ENCODE assay signal across 8 mouse cellular contexts in the genomic region with DNA sequence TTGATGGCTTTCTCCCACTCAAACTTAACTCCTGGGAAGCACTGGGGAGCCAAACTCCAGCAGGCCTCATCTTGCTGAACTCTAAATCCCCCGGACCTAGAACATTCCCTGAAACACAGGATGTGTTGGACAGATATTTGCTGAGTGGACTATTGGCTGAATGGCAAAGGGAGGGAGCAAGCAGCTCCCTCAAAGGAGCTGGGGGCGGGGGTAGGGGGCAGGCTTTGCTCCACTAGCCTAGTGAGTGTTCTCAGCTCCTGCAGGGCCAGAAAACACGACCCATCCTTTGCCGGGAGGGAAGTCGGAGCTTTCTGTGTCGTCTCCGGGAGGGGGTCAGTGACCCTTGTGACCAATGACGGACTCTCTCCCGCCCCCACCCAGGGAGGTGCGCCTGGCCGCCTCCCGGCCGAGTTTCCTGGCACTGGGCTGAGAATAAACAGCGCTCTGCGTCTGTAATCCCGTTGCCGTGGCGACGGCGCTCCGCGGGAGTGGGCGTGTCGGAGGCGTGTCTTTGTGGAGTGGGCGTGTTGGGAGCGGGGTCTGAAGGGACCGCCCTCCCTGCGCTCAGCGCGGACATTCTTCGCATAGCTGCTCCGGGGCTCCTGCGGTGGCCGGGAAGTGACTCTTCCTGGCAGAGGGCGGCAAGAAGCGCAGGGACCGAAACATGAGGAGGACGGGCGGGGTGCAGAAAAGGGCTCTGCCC. TPM values are rescaled to one million over a fixed set of nuclear protein-coding genes. Genes with fewer than 3 reads are reported as not detected.
DNase-seq lines count a peak whose midpoint lies in the region; ATAC-seq and TF ChIP-seq lines count a peak whose summit lies in the region.

No protein-coding gene starts in this region.

- H3K9ac ChIP-seq in embryonic facial prominence, embryonic 15.5 days: 0 out of 2 replicates have a peak overlapping the region, but pooled peaks have one; percentile 4
- peak overlapping the region; percentile 36 for H3K9ac ChIP-seq in kidney, embryonic 15.5 days

- WGBS in bone marrow, adult 2 months: 3% methylated on average over 40 of the region's 40 CpGs
- WGBS in embryonic facial prominence, embryonic 15.5 days: under 1% methylated on average over 40 of the region's 40 CpGs
- under 1% methylated on average over 40 of the region's 40 CpGs for WGBS in heart, embryonic 10.5 days
- WGBS in kidney, embryonic 15.5 days: under 1% methylated on average over 40 of the region's 40 CpGs

- H3K4me2 ChIP-seq in embryonic facial prominence, embryonic 15.5 days (replicated peaks): peak overlapping the region; percentile 80
- peak overlapping the region; percentile 72 for H3K4me2 ChIP-seq in kidney, embryonic 15.5 days

- peak; percentile 38; the same call in 1 of the 2 replicates for TF ChIP-seq POLR2A in bone marrow, adult 2 months (IDR thresholded peaks at IDR 0.05; ENCODE audit: borderline replicate concordance, control insufficient read depth, low read depth, low read length)

- peak; percentile 91 for ATAC-seq in embryonic facial prominence, embryonic 15.5 days (ENCODE audit: insufficient number of reproducible peaks, low FRiP score, low TSS enrichment, low read depth)
- ATAC-seq in kidney, embryonic 15.5 days (replicated peaks; ENCODE audit: low FRiP score): peak; percentile 89
- peak; percentile 69 for ATAC-seq in monocyte, adult 5-6 weeks (replicated peaks; ENCODE audit: insufficient number of reproducible peaks, low FRiP score, low TSS enrichment, poor library complexity, severe bottlenecking)

- H3K4me3 ChIP-seq in bone marrow, adult 2 months (replicated peaks; ENCODE audit: control insufficient read depth, low read depth, low read length): peak overlapping the region; percentile 21
- peak overlapping the region; percentile 41 for H3K4me3 ChIP-seq in embryonic facial prominence, embryonic 15.5 days (replicated peaks)
- H3K4me3 ChIP-seq in heart, embryonic 10.5 days: peak overlapping the region; percentile 57
- H3K4me3 ChIP-seq in kidney, embryonic 15.5 days (replicated peaks): peak overlapping the region; percentile 38

- 0 out of 2 replicates have a peak, but pooled peaks cover 3% of the 10 kb centered on the region for H3K27me3 ChIP-seq in embryonic facial prominence, embryonic 15.5 days
- H3K27me3 ChIP-seq in heart, embryonic 10.5 days (ENCODE audit: insufficient read depth, poor library complexity, severe bottlenecking): peaks cover 33% of the 10 kb centered on the region
- peaks cover 16% of the 10 kb centered on the region for H3K27me3 ChIP-seq in kidney, embryonic 15.5 days

- H3K27ac ChIP-seq in bone marrow, adult 2 months (ENCODE audit: control insufficient read depth, insufficient read depth, low read depth, low read length, poor library complexity): peak overlapping the region; percentile 24; the same call in 1 of the 2 replicates
- H3K27ac ChIP-seq in embryonic facial prominence, embryonic 15.5 days (replicated peaks): peak overlapping the region; percentile 94
- peak overlapping the region; percentile 90 for H3K27ac ChIP-seq in heart, embryonic 10.5 days
- peak overlapping the region; percentile 96 for H3K27ac ChIP-seq in kidney, embryonic 15.5 days

- TF ChIP-seq CTCF in bone marrow, adult 2 months (IDR thresholded peaks at IDR 0.05; ENCODE audit: control insufficient read depth, insufficient read depth, low read length): no peak

- H3K36me3 ChIP-seq in embryonic facial prominence, embryonic 15.5 days: 0 out of 2 replicates have a peak, but pooled peaks cover 4% of the 10 kb centered on the region
- H3K36me3 ChIP-seq in heart, embryonic 10.5 days: peaks cover 15% of the 10 kb centered on the region
- H3K36me3 ChIP-seq in kidney, embryonic 15.5 days: peaks cover 9% of the 10 kb centered on the region

- H3K4me1 ChIP-seq in bone marrow, adult 2 months (ENCODE audit: control insufficient read depth, insufficient read depth, low read length): peaks cover 7% of the 10 kb centered on the region; the same call in 1 of the 2 replicates
- H3K4me1 ChIP-seq in embryonic facial prominence, embryonic 15.5 days: peaks cover 78% of the 10 kb centered on the region
- H3K4me1 ChIP-seq in heart, embryonic 10.5 days: peaks cover 87% of the 10 kb centered on the region
- H3K4me1 ChIP-seq in kidney, embryonic 15.5 days: peaks cover 90% of the 10 kb centered on the region

- peak; percentile 96 for DNase-seq in 416B (ENCODE audit: low read depth)
- peak; percentile 99 for DNase-seq in heart, embryonic 10.5 days (ENCODE audit: low spot score)
- peak; percentile 97 for DNase-seq in liver
- DNase-seq in spleen, postnatal 4 days (ENCODE audit: low spot score in 2 of 2): peak; percentile 89 to 93

- no peaks in the 10 kb centered on the region for H3K9me3 ChIP-seq in embryonic facial prominence, embryonic 15.5 days (replicated peaks)
- no peaks in the 10 kb centered on the region for H3K9me3 ChIP-seq in heart, embryonic 10.5 days
- H3K9me3 ChIP-seq in kidney, embryonic 15.5 days (replicated peaks): no peaks in the 10 kb centered on the region

RNA-seq across cellular contexts. Expression of gene Socs3, which starts 6.6 kb away (rescaled TPM):
- polyA plus RNA-seq in bone marrow, adult 2 months (2011; ENCODE audit: insufficient read depth, insufficient read length, low replicate concordance, missing spikeins): 3.4 and 9.6 TPM in 2 replicates
- 20.8 and 21.2 TPM in 2 replicates for polyA plus RNA-seq in embryonic facial prominence, embryonic 15.5 days (2015; fragmentation: Nextera tagmentation; extraction: Ambion mirVana)
- polyA plus RNA-seq in heart, embryonic 10.5 days (2016; fragmentation: Nextera tagmentation; extraction: Ambion mirVana): 6.9 and 10.6 TPM in 2 replicates
- 14.1 and 15.2 TPM in 2 replicates for polyA plus RNA-seq in kidney, embryonic 15.5 days (2015; fragmentation: Nextera tagmentation; extraction: Ambion mirVana)
- total RNA-seq in monocyte, adult 5-6 weeks (2017): 67.9 to 84.4 TPM (median 70.9 TPM) in 3 replicates

RNA-seq across cellular contexts. Expression of gene Pgs1, which starts 22.9 kb away (rescaled TPM):
- polyA plus RNA-seq in bone marrow, adult 2 months (2011; ENCODE audit: insufficient read depth, insufficient read length, low replicate concordance, missing spikeins): 27.1 and 67.5 TPM in 2 replicates
- 39.9 and 41.2 TPM in 2 replicates for polyA plus RNA-seq in embryonic facial prominence, embryonic 15.5 days (2015; fragmentation: Nextera tagmentation; extraction: Ambion mirVana)
- polyA plus RNA-seq in heart, embryonic 10.5 days (2016; fragmentation: Nextera tagmentation; extraction: Ambion mirVana): 34.0 and 38.5 TPM in 2 replicates
- polyA plus RNA-seq in kidney, embryonic 15.5 days (2015; fragmentation: Nextera tagmentation; extraction: Ambion mirVana): 34.1 and 38.9 TPM in 2 replicates
- 20.4 to 31.7 TPM (median 30.1 TPM) in 3 replicates for total RNA-seq in monocyte, adult 5-6 weeks (2017)

Comparison
In these comparisons a context has a peak if more than half of its experiments do, and no peak if none do; other contexts are left out.
1. Peak in every context shown above with its lines: DNase-seq, ATAC-seq, H3K4me3 ChIP-seq and H3K27ac ChIP-seq.
2. H3K27ac ChIP-seq: peak in every context shown above with its lines; median percentile 96 in kidney, embryonic 15.5 days; 94 in embryonic facial prominence, embryonic 15.5 days; 90 in heart, embryonic 10.5 days; 24 in bone marrow, adult 2 months.